Mouse (Mus musculus): ENCODE results near the gene Ifi35.
"Not testable (repeated sequence)": the region's sequence is repeated elsewhere in the genome, so short reads cannot be mapped to it uniquely, and the experiment has no call there.

Gene Ifi35

GRCm38 (mm10) chr11:101442127-101442693, 6.0 kb upstream of the Ifi35 start, which contains the start of gene Rpl27:
Gene Rpl27, plus strand, starts transcription at chr11:101442298.
- H3K36me3 ChIP-seq (ENCODE audit: insufficient read depth, low read length): peaks cover 37% of the 10 kb centered on the region
- H3K4me1 ChIP-seq (replicated peaks; ENCODE audit: low read depth, low read length): peaks cover 30% of the 10 kb centered on the region
- H3K9me3 ChIP-seq (ENCODE audit: low read length): no peaks in the 10 kb centered on the region
- no peaks in the 10 kb centered on the region for H3K27me3 ChIP-seq (ENCODE audit: insufficient read depth, low read length)
- H3K4me3 ChIP-seq (replicated peaks; ENCODE audit: low read length): peak within 1 kb of the TSS; percentile 99
- peak; percentile 66 for TF ChIP-seq CTCF (conservative IDR thresholded peaks at IDR 0.05; ENCODE audit: low read length)
- TF ChIP-seq NANOG (IDR thresholded peaks at IDR 0.05; ENCODE audit: borderline replicate concordance, low read length): 0 out of 2 replicates have a peak, but pooled peaks have one; percentile 21
- no peak for TF ChIP-seq POU5F1 (IDR thresholded peaks at IDR 0.05; ENCODE audit: borderline replicate concordance, low read length)

GRCm38 (mm10) chr11:101442760-101443159, 5.4 kb upstream of the Ifi35 start:
- TF ChIP-seq NANOG (IDR thresholded peaks at IDR 0.05; ENCODE audit: borderline replicate concordance, low read length) (no peak), POU5F1 (IDR thresholded peaks at IDR 0.05; ENCODE audit: borderline replicate concordance, low read length) (no peak), CTCF (conservative IDR thresholded peaks at IDR 0.05; ENCODE audit: low read length) (no peak)
- no peaks in the 10 kb centered on the region for H3K27me3 ChIP-seq (ENCODE audit: insufficient read depth, low read length)
- peak overlapping the region; percentile 99 for H3K4me3 ChIP-seq (replicated peaks; ENCODE audit: low read length)
- no peaks in the 10 kb centered on the region for H3K9me3 ChIP-seq (ENCODE audit: low read length)
- H3K4me1 ChIP-seq (replicated peaks; ENCODE audit: low read depth, low read length): peaks cover 32% of the 10 kb centered on the region
- H3K36me3 ChIP-seq (ENCODE audit: insufficient read depth, low read length): peaks cover 37% of the 10 kb centered on the region

GRCm38 (mm10) chr11:101446319-101446718, 1.9 kb upstream of the Ifi35 start:
- no peak overlapping the region for H3K4me3 ChIP-seq (replicated peaks; ENCODE audit: low read length)
- TF ChIP-seq NANOG (IDR thresholded peaks at IDR 0.05; ENCODE audit: borderline replicate concordance, low read length) (no peak), CTCF (conservative IDR thresholded peaks at IDR 0.05; ENCODE audit: low read length) (no peak), POU5F1 (IDR thresholded peaks at IDR 0.05; ENCODE audit: borderline replicate concordance, low read length) (no peak)

GRCm38 (mm10) chr11:101446860-101447259, 1.3 kb upstream of the Ifi35 start:
- not testable (repeated sequence) for H3K9me3 ChIP-seq (ENCODE audit: low read length); H3K4me3 ChIP-seq (replicated peaks; ENCODE audit: low read length); H3K27me3 ChIP-seq (ENCODE audit: insufficient read depth, low read length)
- peaks cover 68% of the 10 kb centered on the region for H3K4me1 ChIP-seq (replicated peaks; ENCODE audit: low read depth, low read length)
- peaks cover 37% of the 10 kb centered on the region for H3K36me3 ChIP-seq (ENCODE audit: insufficient read depth, low read length)

More at GRCm38 (mm10) chr11:101446319-101446718, 1.9 kb upstream of the Ifi35 start:
- Histone ChIP-seq H3K36me3 (ENCODE audit: insufficient read depth, low read length) (peaks cover 37% of the 10 kb centered on the region), H3K27me3 (ENCODE audit: insufficient read depth, low read length) (no peaks in the 10 kb centered on the region), H3K4me1 (replicated peaks; ENCODE audit: low read depth, low read length) (peaks cover 63% of the 10 kb centered on the region), H3K9me3 (ENCODE audit: low read length) (no peaks in the 10 kb centered on the region)

GRCm38 (mm10) chr11:101447786-101448185, 421 bp upstream of the Ifi35 start:
- H3K9me3 ChIP-seq (ENCODE audit: low read length): no peaks in the 10 kb centered on the region
- peaks cover 34% of the 10 kb centered on the region for H3K36me3 ChIP-seq (ENCODE audit: insufficient read depth, low read length)
- no peak for TF ChIP-seq CTCF (conservative IDR thresholded peaks at IDR 0.05; ENCODE audit: low read length)
- no peak for TF ChIP-seq POU5F1 (IDR thresholded peaks at IDR 0.05; ENCODE audit: borderline replicate concordance, low read length)
- no peak for TF ChIP-seq NANOG (IDR thresholded peaks at IDR 0.05; ENCODE audit: borderline replicate concordance, low read length)
- H3K4me1 ChIP-seq (replicated peaks; ENCODE audit: low read depth, low read length): peaks cover 76% of the 10 kb centered on the region
- no peaks in the 10 kb centered on the region for H3K27me3 ChIP-seq (ENCODE audit: insufficient read depth, low read length)
- 0 out of 2 replicates have a peak overlapping the region, but pooled peaks have one; percentile 57 for H3K4me3 ChIP-seq (replicated peaks; ENCODE audit: low read length)

GRCm38 (mm10) chr11:101448899-101449298, 692 bp downstream of the Ifi35 start:
- TF ChIP-seq NANOG (IDR thresholded peaks at IDR 0.05; ENCODE audit: borderline replicate concordance, low read length): no peak
- TF ChIP-seq CTCF (conservative IDR thresholded peaks at IDR 0.05; ENCODE audit: low read length): no peak
- TF ChIP-seq POU5F1 (IDR thresholded peaks at IDR 0.05; ENCODE audit: borderline replicate concordance, low read length): no peak
- Histone ChIP-seq H3K9me3 (ENCODE audit: low read length) (no peaks in the 10 kb centered on the region), H3K36me3 (ENCODE audit: insufficient read depth, low read length) (peaks cover 23% of the 10 kb centered on the region), H3K27me3 (ENCODE audit: insufficient read depth, low read length) (no peaks in the 10 kb centered on the region), H3K4me1 (replicated peaks; ENCODE audit: low read depth, low read length) (peaks cover 70% of the 10 kb centered on the region), H3K4me3 (replicated peaks; ENCODE audit: low read length) (peak overlapping the region; percentile 57; the same call in 1 of the 2 replicates)

GRCm38 (mm10) chr11:101449596-101449995, 1.4 kb downstream of the Ifi35 start:
- peaks cover 67% of the 10 kb centered on the region for H3K4me1 ChIP-seq (replicated peaks; ENCODE audit: low read depth, low read length)
- H3K27me3 ChIP-seq (ENCODE audit: insufficient read depth, low read length); H3K4me3 ChIP-seq (replicated peaks; ENCODE audit: low read length); H3K9me3 ChIP-seq (ENCODE audit: low read length): not testable (repeated sequence)
- H3K36me3 ChIP-seq (ENCODE audit: insufficient read depth, low read length): peaks cover 16% of the 10 kb centered on the region

- no peaks in the 10 kb centered on the region for H3K9me3 ChIP-seq (ENCODE audit: low read length)
- peaks cover 8% of the 10 kb centered on the region for H3K36me3 ChIP-seq (ENCODE audit: insufficient read depth, low read length)
- H3K4me3 ChIP-seq (replicated peaks; ENCODE audit: low read length): no peak overlapping the region
- TF ChIP-seq NANOG (IDR thresholded peaks at IDR 0.05; ENCODE audit: borderline replicate concordance, low read length) (no peak), CTCF (conservative IDR thresholded peaks at IDR 0.05; ENCODE audit: low read length) (peak; percentile 33), POU5F1 (IDR thresholded peaks at IDR 0.05; ENCODE audit: borderline replicate concordance, low read length) (no peak)
- H3K4me1 ChIP-seq (replicated peaks; ENCODE audit: low read depth, low read length): peaks cover 64% of the 10 kb centered on the region
- H3K27me3 ChIP-seq (ENCODE audit: insufficient read depth, low read length): no peaks in the 10 kb centered on the region
Observed at GRCm38 (mm10) chr11:101450394-101450793, 2.2 kb downstream of the Ifi35 start.

GRCm38 (mm10) chr11:101451536-101451935, 3.3 kb downstream of the Ifi35 start:
- H3K4me3 ChIP-seq (replicated peaks; ENCODE audit: low read length): peak overlapping the region; percentile 18; the same call in 1 of the 2 replicates
- no peaks in the 10 kb centered on the region for H3K27me3 ChIP-seq (ENCODE audit: insufficient read depth, low read length)
- peaks cover 63% of the 10 kb centered on the region for H3K4me1 ChIP-seq (replicated peaks; ENCODE audit: low read depth, low read length)
- H3K36me3 ChIP-seq (ENCODE audit: insufficient read depth, low read length): peaks cover 2% of the 10 kb centered on the region; the same call in 1 of the 2 replicates
- TF ChIP-seq CTCF (conservative IDR thresholded peaks at IDR 0.05; ENCODE audit: low read length) (no peak), POU5F1 (IDR thresholded peaks at IDR 0.05; ENCODE audit: borderline replicate concordance, low read length) (no peak), NANOG (IDR thresholded peaks at IDR 0.05; ENCODE audit: borderline replicate concordance, low read length) (no peak)
- H3K9me3 ChIP-seq (ENCODE audit: low read length): no peaks in the 10 kb centered on the region
